Mouse (Mus musculus): ENCODE measurements around the gene Gm10217. TPM values are rescaled to one million over a fixed set of nuclear protein-coding genes. Genes with fewer than 3 reads are reported as not detected.

The Gm10217 gene
- not detected in 2 replicates for polyA plus RNA-seq (2015; fragmentation: Nextera tagmentation; extraction: Ambion mirVana)

GRCm38 (mm10) chr8:9863951-9864350 is at the start of gene Gm10217:
Gene Gm10217, plus strand, starts transcription at chr8:9864251.
- Histone ChIP-seq H3K36me3 (no peaks in the 10 kb centered on the region), H3K27ac (replicated peaks) (no peak within 1 kb of the TSS), H3K9ac (no peak within 1 kb of the TSS), H3K4me1 (replicated peaks) (0 out of 2 replicates have a peak, but pooled peaks cover under 1% of the 10 kb centered on the region), H3K9me3 (no peaks in the 10 kb centered on the region), H3K27me3 (no peaks in the 10 kb centered on the region), H3K4me2 (no peak within 1 kb of the TSS), H3K4me3 (no peak within 1 kb of the TSS)
- WGBS = 91% methylated on average over 3 of the region's 3 CpGs
- ATAC-seq (ENCODE audit: low FRiP score, low read depth) = no peak

GRCm38 (mm10) chr8:9824770-9825169 is 39.3 kb upstream of the Gm10217 start:
- Histone ChIP-seq H3K9ac (no peak overlapping the region), H3K9me3 (no peaks in the 10 kb centered on the region), H3K27ac (replicated peaks) (no peak overlapping the region), H3K27me3 (no peaks in the 10 kb centered on the region), H3K4me3 (no peak overlapping the region), H3K36me3 (no peaks in the 10 kb centered on the region), H3K4me2 (no peak overlapping the region), H3K4me1 (replicated peaks) (no peaks in the 10 kb centered on the region)
- ATAC-seq (ENCODE audit: low FRiP score, low read depth) = no peak
- WGBS = 78% methylated on average over 8 of the region's 8 CpGs

GRCm38 (mm10) chr8:9840257-9840656 is 23.8 kb upstream of the Gm10217 start:
- H3K4me3 ChIP-seq = no peak overlapping the region
- no peak overlapping the region for H3K4me2 ChIP-seq
- no peaks in the 10 kb centered on the region for H3K4me1 ChIP-seq (replicated peaks)
- H3K27me3 ChIP-seq = no peaks in the 10 kb centered on the region
- ATAC-seq (ENCODE audit: low FRiP score, low read depth) = no peak
- no peak overlapping the region for H3K27ac ChIP-seq (replicated peaks)
- 90% methylated on average over 3 of the region's 3 CpGs for WGBS
- H3K9me3 ChIP-seq = no peaks in the 10 kb centered on the region
- no peak overlapping the region for H3K9ac ChIP-seq
- H3K36me3 ChIP-seq = no peaks in the 10 kb centered on the region

- Histone ChIP-seq H3K36me3 (no peaks in the 10 kb centered on the region), H3K9me3 (no peaks in the 10 kb centered on the region), H3K27ac (replicated peaks) (no peak overlapping the region), H3K4me1 (replicated peaks) (0 out of 2 replicates have a peak, but pooled peaks cover 3% of the 10 kb centered on the region), H3K9ac (no peak overlapping the region), H3K4me3 (no peak overlapping the region), H3K4me2 (no peak overlapping the region), H3K27me3 (no peaks in the 10 kb centered on the region)
- ATAC-seq (ENCODE audit: low FRiP score, low read depth) = no peak
- WGBS = 13% methylated on average over 2 of the region's 2 CpGs
Observed at GRCm38 (mm10) chr8:9859286-9859685, 4.8 kb upstream of the Gm10217 start.

- Histone ChIP-seq H3K9ac (no peak overlapping the region), H3K4me2 (no peak overlapping the region), H3K4me1 (replicated peaks) (0 out of 2 replicates have a peak, but pooled peaks cover 3% of the 10 kb centered on the region), H3K9me3 (no peaks in the 10 kb centered on the region), H3K27me3 (no peaks in the 10 kb centered on the region), H3K36me3 (no peaks in the 10 kb centered on the region), H3K27ac (replicated peaks) (no peak overlapping the region), H3K4me3 (no peak overlapping the region)
- WGBS = 70% methylated on average over 10 of the region's 10 CpGs
- no peak for ATAC-seq (ENCODE audit: low FRiP score, low read depth)
Observed at GRCm38 (mm10) chr8:9860539-9861203, 3.4 kb upstream of the Gm10217 start.

- Histone ChIP-seq H3K4me3 (no peak overlapping the region), H3K4me1 (replicated peaks) (no peaks in the 10 kb centered on the region), H3K9ac (no peak overlapping the region), H3K27me3 (no peaks in the 10 kb centered on the region), H3K4me2 (no peak overlapping the region), H3K36me3 (no peaks in the 10 kb centered on the region), H3K9me3 (no peaks in the 10 kb centered on the region), H3K27ac (replicated peaks) (no peak overlapping the region)
- no peak for ATAC-seq (ENCODE audit: low FRiP score, low read depth)
- WGBS = 88% methylated on average over 9 of the region's 9 CpGs
Observed at GRCm38 (mm10) chr8:9865150-9865549, 1.1 kb downstream of the Gm10217 start.

GRCm38 (mm10) chr8:9868094-9868493 is 4.0 kb downstream of the Gm10217 start:
- H3K27ac ChIP-seq (replicated peaks) = no peak overlapping the region
- WGBS = 53% methylated on average over 3 of the region's 3 CpGs
- no peak overlapping the region for H3K4me2 ChIP-seq
- H3K27me3 ChIP-seq = no peaks in the 10 kb centered on the region
- H3K9ac ChIP-seq = no peak overlapping the region
- no peak for ATAC-seq (ENCODE audit: low FRiP score, low read depth)
- H3K4me1 ChIP-seq (replicated peaks) = no peaks in the 10 kb centered on the region
- H3K4me3 ChIP-seq = no peak overlapping the region
- H3K9me3 ChIP-seq = no peaks in the 10 kb centered on the region
- no peaks in the 10 kb centered on the region for H3K36me3 ChIP-seq

GRCm38 (mm10) chr8:9876241-9876640 is 12.2 kb downstream of the Gm10217 start:
- no peak for ATAC-seq (ENCODE audit: low FRiP score, low read depth)
- H3K27me3 ChIP-seq = no peaks in the 10 kb centered on the region

GRCm38 (mm10) chr8:9879921-9880320 is 15.9 kb downstream of the Gm10217 start:
- Histone ChIP-seq H3K4me2 (no peak overlapping the region), H3K27ac (replicated peaks) (no peak overlapping the region), H3K27me3 (no peaks in the 10 kb centered on the region), H3K4me1 (replicated peaks) (0 out of 2 replicates have a peak, but pooled peaks cover 8% of the 10 kb centered on the region), H3K9ac (no peak overlapping the region), H3K36me3 (no peaks in the 10 kb centered on the region), H3K4me3 (no peak overlapping the region), H3K9me3 (no peaks in the 10 kb centered on the region)
- 72% methylated on average over 4 of the region's 4 CpGs for WGBS
- ATAC-seq (ENCODE audit: low FRiP score, low read depth) = no peak

More at GRCm38 (mm10) chr8:9876241-9876640, 12.2 kb downstream of the Gm10217 start:
- 73% methylated on average over 1 of the region's 1 CpGs for WGBS
- no peaks in the 10 kb centered on the region for H3K36me3 ChIP-seq
- H3K9ac ChIP-seq = no peak overlapping the region
- H3K9me3 ChIP-seq = no peaks in the 10 kb centered on the region
- H3K4me2 ChIP-seq = no peak overlapping the region
- 0 out of 2 replicates have a peak, but pooled peaks cover 8% of the 10 kb centered on the region for H3K4me1 ChIP-seq (replicated peaks)
- no peak overlapping the region for H3K27ac ChIP-seq (replicated peaks)
- no peak overlapping the region for H3K4me3 ChIP-seq

- no peak overlapping the region for H3K27ac ChIP-seq (replicated peaks)
- no peak overlapping the region for H3K4me3 ChIP-seq
- H3K4me2 ChIP-seq = no peak overlapping the region
- H3K27me3 ChIP-seq = no peaks in the 10 kb centered on the region
- H3K4me1 ChIP-seq (replicated peaks) = no peaks in the 10 kb centered on the region
- no peak for ATAC-seq (ENCODE audit: low FRiP score, low read depth)
- H3K9ac ChIP-seq = no peak overlapping the region
- H3K9me3 ChIP-seq = no peaks in the 10 kb centered on the region
- no peaks in the 10 kb centered on the region for H3K36me3 ChIP-seq
- 35% methylated on average over 4 of the region's 4 CpGs for WGBS
Observed at GRCm38 (mm10) chr8:9886714-9887113, 22.7 kb downstream of the Gm10217 start.

GRCm38 (mm10) chr8:9899199-9899598 is 35.1 kb downstream of the Gm10217 start:
- H3K36me3 ChIP-seq = no peaks in the 10 kb centered on the region
- no peak overlapping the region for H3K4me2 ChIP-seq
- no peaks in the 10 kb centered on the region for H3K9me3 ChIP-seq
- H3K4me1 ChIP-seq (replicated peaks) = 0 out of 2 replicates have a peak, but pooled peaks cover 3% of the 10 kb centered on the region
- H3K27me3 ChIP-seq = no peaks in the 10 kb centered on the region
- H3K4me3 ChIP-seq = no peak overlapping the region
- 83% methylated on average over 2 of the region's 2 CpGs for WGBS
- H3K27ac ChIP-seq (replicated peaks) = no peak overlapping the region
- no peak for ATAC-seq (ENCODE audit: low FRiP score, low read depth)
- H3K9ac ChIP-seq = no peak overlapping the region

- H3K27ac ChIP-seq (replicated peaks) = no peak overlapping the region
- no peaks in the 10 kb centered on the region for H3K9me3 ChIP-seq
- peak; percentile 56; the same call in 1 of the 2 replicates for ATAC-seq (ENCODE audit: low FRiP score, low read depth)
- no peaks in the 10 kb centered on the region for H3K27me3 ChIP-seq
- H3K36me3 ChIP-seq = no peaks in the 10 kb centered on the region
- H3K4me2 ChIP-seq = no peak overlapping the region
- H3K4me1 ChIP-seq (replicated peaks) = 0 out of 2 replicates have a peak, but pooled peaks cover 3% of the 10 kb centered on the region
- WGBS = 58% methylated on average over 3 of the region's 3 CpGs
- H3K4me3 ChIP-seq = no peak overlapping the region
- no peak overlapping the region for H3K9ac ChIP-seq
Observed at GRCm38 (mm10) chr8:9899673-9900072, 35.6 kb downstream of the Gm10217 start.
